Mouse (Mus musculus) NIH3T3 (cell line): ENCODE measurements around the gene Grhpr.
"Not testable (repeated sequence)": the region's sequence is repeated elsewhere in the genome, so short reads cannot be mapped to it uniquely, and the experiment has no call there.

Experiments
- DNase-seq: peaks from one replicate; pipeline ENCODE4 v3.0.0-alpha.2; 2012; ENCODE audit warnings: low read depth

Grhpr gene

DNA sequence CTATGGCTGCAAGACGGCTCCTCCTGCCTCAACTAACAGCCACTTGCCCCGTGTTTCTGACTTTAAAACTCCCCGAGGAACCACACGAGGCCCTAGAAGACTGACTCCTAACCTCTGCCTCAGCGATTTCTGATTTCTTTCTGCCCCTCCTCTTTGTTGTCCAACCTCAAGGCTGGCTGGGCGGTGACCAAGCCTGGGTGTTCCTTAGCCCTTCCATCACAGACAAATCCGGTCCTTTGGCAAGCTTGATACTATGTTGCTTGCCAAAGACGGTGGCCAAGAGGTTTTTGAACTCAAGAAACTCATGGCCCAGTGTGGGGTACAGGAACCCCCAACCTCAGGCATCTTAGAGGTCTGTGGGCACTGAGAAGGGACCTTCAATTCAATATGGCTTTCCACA, 6.9 kb upstream of the Grhpr start:
- DNase-seq = no peak

DNA sequence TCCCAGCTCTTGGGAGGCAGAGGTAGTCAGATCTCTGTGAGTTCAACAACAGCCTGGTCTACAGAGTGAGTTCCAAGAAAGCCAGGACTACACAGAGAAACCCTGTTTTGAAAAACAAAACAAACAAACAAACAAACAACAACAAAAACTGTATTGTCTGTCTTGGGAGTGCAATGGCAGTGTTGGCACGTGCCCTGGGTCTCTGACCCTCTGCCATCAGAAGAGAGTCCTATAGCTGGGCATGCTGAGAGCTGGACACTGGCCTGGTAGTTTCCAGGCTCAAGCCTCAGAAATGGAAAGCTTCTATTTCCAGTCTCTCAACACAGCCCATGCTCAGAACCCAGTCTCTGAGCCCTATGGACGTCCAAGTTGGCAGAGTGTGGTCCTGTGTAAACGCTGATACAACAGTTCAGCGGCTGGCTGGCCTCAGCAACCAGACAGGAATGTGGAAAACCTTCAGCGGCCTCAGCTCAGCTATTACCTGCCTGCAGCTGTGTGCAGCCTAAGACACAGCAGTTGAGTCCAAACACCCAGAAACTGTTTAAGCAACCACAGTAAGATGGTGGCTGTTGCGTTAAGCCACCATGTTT, 5.1 kb upstream of the Grhpr start:
- DNase-seq = no peak

- no peak for DNase-seq
These were observed 4.1 kb upstream of the Grhpr start for GRCm38 (mm10) chr4:44976921-44977710.

GRCm38 (mm10) chr4:44978175-44978574, 3.0 kb upstream of the Grhpr start:
- no peak for DNase-seq

DNA sequence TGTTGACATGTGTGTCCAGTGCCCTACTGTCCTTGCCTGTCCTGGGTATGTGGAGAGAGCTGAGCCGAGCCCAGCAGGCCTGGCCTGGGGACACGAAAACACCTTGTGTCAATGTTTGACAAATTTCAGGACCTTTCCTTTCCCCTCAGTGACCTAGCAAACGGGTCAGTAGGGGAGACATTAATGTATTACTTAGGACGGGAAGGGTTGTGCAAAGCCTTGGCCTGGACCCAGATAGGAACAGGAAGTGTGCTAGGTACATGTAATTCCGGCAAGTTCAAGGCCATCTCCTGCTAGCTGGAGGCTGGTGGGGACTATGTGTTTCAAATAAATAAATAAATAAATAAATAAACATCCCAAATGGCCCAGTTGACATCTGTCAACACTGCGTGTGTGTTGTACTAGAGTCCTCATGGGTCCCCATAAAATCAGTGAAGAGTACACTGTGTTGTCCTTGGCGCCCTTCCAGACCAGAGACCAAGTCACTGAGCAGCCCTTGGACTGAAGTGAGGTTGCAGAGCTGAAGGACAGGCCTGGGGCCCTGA, 1.3 kb upstream of the Grhpr start:
- no peak for DNase-seq

DNA sequence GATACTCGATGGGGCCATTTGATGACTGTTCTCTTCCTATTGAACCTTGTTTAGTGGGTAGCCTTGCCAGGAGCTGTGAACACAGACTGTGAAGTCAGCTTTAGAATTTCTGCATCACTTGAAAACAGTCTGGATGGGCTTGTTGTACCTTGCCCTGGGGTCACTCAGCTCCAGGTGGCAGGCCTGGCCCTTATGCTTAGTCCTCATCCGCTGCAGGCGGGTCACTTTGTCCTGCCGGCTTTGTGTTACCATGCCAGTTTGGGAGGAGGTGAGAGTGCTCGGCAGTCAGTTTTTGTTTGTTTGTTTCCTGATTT, 736 bp downstream of the Grhpr start:
- DNase-seq = no peak

GRCm38 (mm10) chr4:44982440-44983130, 1.4 kb downstream of the Grhpr start:
- no peak for DNase-seq

DNA sequence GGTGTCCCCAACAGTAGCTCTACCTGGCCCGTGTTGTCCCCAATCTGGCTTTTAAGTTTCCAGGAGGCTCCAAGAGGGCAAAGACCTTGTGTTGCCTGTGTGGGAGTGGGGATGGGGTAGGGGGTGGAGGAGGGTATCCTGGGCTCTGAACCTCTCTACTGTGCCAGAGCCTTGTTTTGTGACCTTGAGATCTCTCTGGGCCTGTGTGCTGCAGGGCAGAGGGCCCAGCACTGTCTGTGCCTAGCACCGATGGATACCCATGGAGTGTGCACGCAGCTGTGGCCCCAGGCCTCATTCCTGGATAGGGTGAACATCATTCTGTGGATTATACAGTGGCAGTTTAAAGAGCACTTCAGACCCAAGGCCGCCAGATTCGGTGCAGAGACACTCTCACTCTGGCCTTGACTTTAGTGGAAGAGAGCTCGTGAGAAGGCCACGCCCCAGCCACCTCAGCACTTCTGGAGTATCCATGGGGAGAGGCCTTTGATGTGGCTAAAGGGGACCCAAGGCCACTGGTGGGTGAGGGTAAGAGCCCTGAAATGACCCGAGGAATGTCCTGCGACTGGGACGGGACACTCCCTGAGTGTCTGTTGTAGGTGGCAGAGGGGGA, 2.0 kb downstream of the Grhpr start:
- no peak for DNase-seq

DNA sequence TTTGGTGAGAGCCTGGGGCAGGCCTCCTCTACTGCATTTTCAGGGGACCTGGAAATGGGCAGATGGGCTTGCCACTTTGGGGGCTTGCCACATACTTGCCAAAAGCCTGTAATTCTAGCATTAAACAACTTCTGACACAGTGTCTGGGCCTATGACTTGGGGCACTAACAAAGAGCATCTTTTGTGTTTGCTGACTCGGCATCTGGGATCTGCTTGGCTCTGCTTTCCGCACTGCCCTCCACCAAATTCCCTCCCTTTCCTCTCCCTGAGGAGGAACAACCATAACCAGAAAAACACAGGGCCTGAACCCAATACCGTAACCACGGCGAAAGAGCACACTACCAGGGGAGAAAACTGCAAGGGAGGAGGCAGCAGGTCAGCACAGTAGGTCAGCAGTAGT, 9.4 kb downstream of the Grhpr start:
- DNase-seq = no peak

DNA sequence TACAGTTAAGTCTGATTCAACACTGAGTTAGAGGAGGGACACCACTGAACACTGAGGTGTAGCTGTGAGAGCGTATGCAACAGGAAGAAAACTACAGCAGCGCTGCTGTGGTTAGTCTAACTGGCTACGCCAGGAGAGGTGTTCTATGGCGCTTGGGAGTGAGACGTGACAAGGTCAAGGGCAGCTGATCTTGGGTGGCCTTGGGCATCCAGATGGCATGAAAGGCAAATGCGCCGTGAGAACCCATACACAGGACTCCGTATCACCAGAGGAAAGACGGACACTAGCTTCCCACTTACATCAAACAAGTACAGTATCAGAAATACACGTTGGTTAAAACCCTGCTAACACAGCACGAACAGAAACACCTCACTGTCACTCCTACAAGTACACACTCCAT, 11.1 kb downstream of the Grhpr start:
- not testable (repeated sequence) for DNase-seq

DNA sequence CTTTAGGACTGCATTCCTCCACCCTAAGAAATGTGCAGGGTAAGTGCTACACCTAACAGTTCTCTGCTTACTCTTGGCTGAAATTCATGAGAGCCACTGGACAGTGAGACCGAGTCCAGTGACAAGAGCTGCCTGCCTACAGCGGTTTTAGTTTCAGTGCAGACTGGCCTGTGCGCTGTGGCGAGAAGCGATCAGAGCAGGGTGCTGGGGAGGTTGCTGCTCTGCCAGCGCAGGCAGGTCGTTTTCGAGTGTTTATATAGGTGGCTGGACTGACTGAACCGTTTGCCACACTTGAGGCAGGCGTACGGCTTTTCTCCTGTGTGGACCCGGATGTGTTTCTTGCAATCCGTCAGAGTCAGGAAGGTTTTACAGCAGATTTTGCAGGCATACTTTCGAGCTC, 12.0 kb downstream of the Grhpr start:
- DNase-seq = not testable (repeated sequence)

- DNase-seq = no peak
These were observed 12.7 kb downstream of the Grhpr start for GRCm38 (mm10) chr4:44993847-44994246.

GRCm38 (mm10) chr4:44994776-44995175, 13.6 kb downstream of the Grhpr start:
- no peak for DNase-seq

DNA sequence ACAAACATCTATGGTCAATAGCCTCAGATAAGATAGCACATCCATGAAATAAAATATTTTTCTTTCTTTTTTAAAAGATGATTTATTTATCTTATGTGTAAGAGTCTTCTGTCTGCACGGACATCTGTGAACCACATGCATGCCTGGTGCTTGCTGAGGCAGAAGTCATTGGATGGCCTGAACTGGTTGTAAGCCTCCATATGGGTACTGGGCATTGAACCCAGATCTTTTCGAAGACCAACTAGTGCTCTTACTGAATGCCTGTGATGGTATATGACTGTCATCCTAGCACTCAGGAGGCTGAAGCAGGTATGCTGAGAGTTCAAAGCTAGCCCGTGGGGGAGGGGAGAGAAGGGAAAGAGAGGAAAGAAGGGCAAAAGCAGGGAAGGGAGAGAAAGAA, 16.9 kb downstream of the Grhpr start:
- no peak for DNase-seq

DNA sequence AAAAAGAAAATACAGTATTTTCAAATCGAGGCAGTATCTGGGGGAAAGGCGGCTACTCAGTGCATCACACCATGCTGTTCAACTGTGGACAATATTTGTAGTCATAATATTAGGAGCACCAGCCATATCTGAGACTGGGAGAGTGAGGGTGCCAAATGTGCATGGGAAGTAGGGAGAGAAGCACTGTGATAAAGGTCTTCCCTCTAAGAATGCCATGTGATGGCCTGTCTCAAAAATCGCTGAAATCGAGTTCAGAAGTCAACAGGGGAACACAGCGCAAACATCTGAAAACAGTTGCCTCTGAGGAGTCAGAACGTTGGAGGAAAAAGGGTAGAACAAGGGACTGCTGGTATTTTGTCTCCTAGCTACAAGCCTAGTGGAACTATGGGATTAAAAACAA, 18.8 kb downstream of the Grhpr start:
- no peak for DNase-seq

DNA sequence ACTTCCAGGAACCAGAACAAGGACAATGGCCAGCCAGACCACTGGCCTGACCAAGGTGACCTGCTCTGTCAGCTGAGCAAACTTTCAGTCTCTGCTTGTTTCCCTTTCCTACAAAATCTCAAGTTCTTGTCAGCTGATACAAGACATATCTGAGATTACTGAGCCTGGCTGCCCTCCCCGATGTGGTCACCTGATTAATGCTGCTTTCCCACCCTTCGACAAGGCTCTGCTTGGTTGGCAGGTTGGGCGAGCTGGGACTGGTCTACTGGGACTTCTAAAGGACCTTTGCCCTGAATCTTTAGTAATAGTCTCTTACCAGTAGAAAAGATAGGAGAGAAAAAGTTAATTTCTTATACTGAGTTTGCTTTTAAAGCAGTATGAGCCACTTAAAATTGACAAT, 24.3 kb downstream of the Grhpr start:
- DNase-seq = no peak

DNA sequence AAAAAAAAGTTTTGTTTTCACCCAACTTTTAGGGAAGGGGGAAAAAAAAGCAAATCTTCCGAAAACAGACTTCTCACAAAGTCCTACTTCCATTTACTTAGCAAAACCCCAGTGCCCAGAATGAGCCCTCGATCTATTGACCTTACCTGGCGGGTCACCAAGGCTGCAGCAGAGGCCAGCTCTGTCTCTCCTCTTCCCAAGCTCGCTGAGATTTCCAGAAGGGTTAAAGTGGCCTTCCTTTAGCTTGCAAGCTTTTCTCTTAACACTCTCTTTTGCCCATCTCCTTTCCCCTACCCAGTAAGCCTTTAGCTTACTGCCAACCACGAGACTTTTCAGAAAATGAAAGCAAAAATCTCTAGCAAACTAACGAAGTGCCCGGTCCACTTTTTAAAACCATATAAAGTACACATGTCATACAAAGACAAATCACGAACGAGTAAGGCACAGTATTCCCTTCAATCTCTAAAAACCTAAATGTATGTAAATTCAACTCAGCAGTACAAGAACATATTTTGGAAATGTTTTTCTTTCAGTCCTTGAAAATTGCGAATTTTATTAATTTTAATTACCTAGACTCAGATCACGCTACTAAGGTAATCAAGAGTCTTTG, 29.7 kb downstream of the Grhpr start:
- DNase-seq = peak; percentile 19

DNA sequence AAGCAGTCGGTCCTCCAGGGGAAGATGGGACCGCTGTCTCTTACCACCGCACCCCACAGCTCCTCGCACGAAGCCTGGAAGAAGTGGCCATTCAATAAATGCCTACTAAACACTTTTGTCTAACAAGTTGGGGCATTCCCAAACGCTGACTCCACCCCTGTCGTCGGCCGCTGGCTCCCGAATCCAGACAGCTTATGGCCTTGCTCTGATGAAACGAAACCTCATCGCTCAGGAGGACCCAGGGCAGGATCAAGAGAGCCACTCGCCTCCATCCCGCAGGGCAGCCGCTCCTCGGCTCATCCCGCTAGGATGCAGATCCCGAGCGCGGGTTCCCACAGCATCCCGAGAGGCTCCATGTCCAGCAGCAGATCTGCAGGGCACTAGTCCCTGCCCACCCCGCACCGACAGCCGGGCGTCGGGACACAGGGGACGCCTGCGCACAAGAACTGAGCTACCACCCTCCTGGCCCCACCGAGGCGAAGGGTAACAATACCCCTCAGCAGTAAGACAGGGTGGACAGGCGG, 30.4 kb downstream of the Grhpr start:
- DNase-seq = peak; percentile 72

DNA sequence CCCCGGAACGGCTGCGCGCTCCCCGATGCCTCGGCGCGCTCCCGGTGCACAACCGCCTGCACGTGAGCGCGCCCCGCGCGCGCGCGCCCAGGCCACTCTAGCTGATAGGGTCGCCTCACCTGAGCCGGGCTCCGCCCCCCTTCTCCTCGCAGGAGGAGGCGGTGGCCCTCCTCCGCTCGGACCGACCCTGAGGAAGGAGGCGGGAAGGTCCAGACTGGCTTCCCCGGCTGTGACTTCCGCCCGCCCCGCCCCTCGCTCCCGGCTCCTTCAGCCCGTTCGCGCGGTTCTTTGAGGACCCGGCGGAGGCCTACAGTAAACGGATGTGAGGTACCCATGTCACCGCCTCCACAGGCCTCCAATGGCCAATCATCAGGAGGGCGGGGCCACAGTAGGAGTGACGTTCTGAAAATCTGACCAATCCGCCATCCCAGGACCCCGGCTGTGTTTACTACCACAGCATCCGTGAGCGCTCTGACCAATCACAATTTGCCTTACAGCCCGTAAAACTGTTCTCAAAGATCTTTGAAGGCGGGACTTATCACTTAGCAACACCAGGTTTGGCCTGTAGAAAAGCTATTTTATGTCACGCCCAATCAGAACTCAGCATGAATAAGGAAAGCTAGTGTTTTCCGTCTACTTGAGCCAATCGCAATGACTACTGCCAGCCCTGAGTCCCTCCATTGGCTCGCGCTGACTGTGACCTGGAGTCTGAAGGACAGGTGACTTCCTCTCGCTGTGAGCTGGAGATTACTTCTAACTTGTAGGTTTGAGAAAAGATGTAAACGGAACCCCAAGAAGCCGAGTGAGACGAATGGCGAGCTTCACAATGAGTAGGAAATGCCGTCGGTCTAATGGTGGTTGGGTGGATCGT, 31.1 kb downstream of the Grhpr start, which contains the start of gene Zbtb5:
Zbtb5 (minus strand) TSS at position 308 of the 871 bp plus-strand sequence.
- DNase-seq = peak; percentile 99

DNA sequence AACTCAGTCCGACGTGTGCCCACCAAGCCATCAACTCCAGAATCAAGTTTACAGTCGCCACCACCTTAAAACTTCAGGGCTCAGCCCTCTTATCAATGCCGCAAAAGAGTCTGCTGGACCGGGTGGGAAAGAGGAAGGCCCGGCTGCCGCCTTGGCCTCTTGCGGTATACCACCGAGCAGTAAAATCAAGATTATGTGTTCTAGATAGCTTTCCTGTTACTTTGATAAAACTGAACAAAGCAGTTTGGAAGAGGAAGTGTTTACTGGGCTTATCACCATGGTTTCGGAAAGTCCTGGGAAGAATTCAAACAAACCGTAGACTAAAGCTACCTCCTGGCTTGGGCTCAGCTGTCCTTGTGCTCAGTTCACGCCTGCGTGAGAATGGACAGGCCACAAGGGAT, 31.8 kb downstream of the Grhpr start:
- DNase-seq = peak; percentile 25

GRCm38 (mm10) chr4:45013537-45013936, 32.3 kb downstream of the Grhpr start:
- no peak for DNase-seq
